Mouse (Mus musculus): ENCODE measurements at regions not wholly inside any gene's neighbourhood (a gene's known extent, or its start where the extent isn't known, plus 50 kb on each side); places are given as distances from the start of the nearest gene placed in this dataset.
A peak's percentile ranks its signal among the peaks of the same experiment; 100 is the strongest.

GRCm38 (mm10) chr4:95105424-95105823, 53.4 kb upstream of the Jun start:
- 0 out of 2 replicates have a peak overlapping the region, but pooled peaks have one; percentile 33 for H3K4me2 ChIP-seq (replicated peaks)
- peak; percentile 42; the same call in 1 of the 2 replicates for ATAC-seq (replicated peaks)
- WGBS = 13% methylated on average over 3 of the region's 3 CpGs
- no peaks in the 10 kb centered on the region for H3K27me3 ChIP-seq
- H3K36me3 ChIP-seq = no peaks in the 10 kb centered on the region
- H3K9me3 ChIP-seq = no peaks in the 10 kb centered on the region
- H3K9ac ChIP-seq (replicated peaks) = no peak overlapping the region
- no peak overlapping the region for H3K27ac ChIP-seq (replicated peaks)
- H3K4me3 ChIP-seq = no peak overlapping the region
- H3K4me1 ChIP-seq = peaks cover 20% of the 10 kb centered on the region

- 23% methylated on average over 16 of the region's 16 CpGs for WGBS
- Histone ChIP-seq H3K36me3 (no peaks in the 10 kb centered on the region), H3K27me3 (no peaks in the 10 kb centered on the region), H3K27ac (replicated peaks) (no peak overlapping the region), H3K9me3 (no peaks in the 10 kb centered on the region), H3K4me3 (peak overlapping the region; percentile 8; the same call in 1 of the 2 replicates), H3K9ac (replicated peaks) (peak overlapping the region; percentile 20), H3K4me1 (peaks cover 20% of the 10 kb centered on the region), H3K4me2 (replicated peaks) (peak overlapping the region; percentile 33)
- ATAC-seq (replicated peaks) = no peak; the same call in 1 of the 2 replicates
Measured at GRCm38 (mm10) chr4:95105926-95106622, 54.1 kb upstream of the Jun start.

GRCm38 (mm10) chr4:95106881-95107665, 55.1 kb upstream of the Jun start:
- H3K4me3 ChIP-seq = no peak overlapping the region
- ATAC-seq (replicated peaks) = no peak
- no peak overlapping the region for H3K4me2 ChIP-seq (replicated peaks)
- H3K27me3 ChIP-seq = no peaks in the 10 kb centered on the region
- peaks cover 20% of the 10 kb centered on the region for H3K4me1 ChIP-seq
- no peak overlapping the region for H3K9ac ChIP-seq (replicated peaks)
- no peak overlapping the region for H3K27ac ChIP-seq (replicated peaks)
- 74% methylated on average over 10 of the region's 10 CpGs for WGBS
- no peaks in the 10 kb centered on the region for H3K36me3 ChIP-seq
- no peaks in the 10 kb centered on the region for H3K9me3 ChIP-seq

- H3K27ac ChIP-seq (replicated peaks) = no peak overlapping the region
- ATAC-seq (replicated peaks) = no peak
- H3K9ac ChIP-seq (replicated peaks) = no peak overlapping the region
- no peaks in the 10 kb centered on the region for H3K27me3 ChIP-seq
- peaks cover 20% of the 10 kb centered on the region for H3K4me1 ChIP-seq
- no peak overlapping the region for H3K4me2 ChIP-seq (replicated peaks)
- H3K36me3 ChIP-seq = no peaks in the 10 kb centered on the region
- WGBS = 37% methylated on average over 6 of the region's 6 CpGs
- no peaks in the 10 kb centered on the region for H3K9me3 ChIP-seq
- no peak overlapping the region for H3K4me3 ChIP-seq
Measured at GRCm38 (mm10) chr4:95108811-95109210, 56.8 kb upstream of the Jun start.

- Histone ChIP-seq H3K27me3 (no peaks in the 10 kb centered on the region), H3K4me3 (no peak overlapping the region), H3K9me3 (no peaks in the 10 kb centered on the region), H3K9ac (replicated peaks) (no peak overlapping the region), H3K27ac (replicated peaks) (no peak overlapping the region), H3K4me1 (peaks cover 15% of the 10 kb centered on the region), H3K36me3 (no peaks in the 10 kb centered on the region), H3K4me2 (replicated peaks) (no peak overlapping the region)
- no peak for ATAC-seq (replicated peaks)
- 92% methylated on average over 8 of the region's 8 CpGs for WGBS
Measured at GRCm38 (mm10) chr4:95110828-95111227, 58.8 kb upstream of the Jun start.

- Histone ChIP-seq H3K4me3 (no peak overlapping the region), H3K27ac (replicated peaks) (no peak overlapping the region), H3K9ac (replicated peaks) (no peak overlapping the region), H3K27me3 (no peaks in the 10 kb centered on the region), H3K36me3 (no peaks in the 10 kb centered on the region), H3K4me2 (replicated peaks) (no peak overlapping the region), H3K9me3 (no peaks in the 10 kb centered on the region), H3K4me1 (0 out of 2 replicates have a peak, but pooled peaks cover 3% of the 10 kb centered on the region)
- WGBS = 42% methylated on average over 5 of the region's 5 CpGs
- ATAC-seq (replicated peaks) = no peak; the same call in 1 of the 2 replicates
Measured at GRCm38 (mm10) chr4:95117158-95117681, 65.2 kb upstream of the Jun start.

GRCm38 (mm10) chr4:95120876-95121275, 68.9 kb upstream of the Jun start:
- no peaks in the 10 kb centered on the region for H3K27me3 ChIP-seq
- ATAC-seq (replicated peaks) = no peak
- H3K9me3 ChIP-seq = no peaks in the 10 kb centered on the region
- H3K4me2 ChIP-seq (replicated peaks) = no peak overlapping the region
- H3K36me3 ChIP-seq = no peaks in the 10 kb centered on the region
- no peak overlapping the region for H3K9ac ChIP-seq (replicated peaks)
- 0 out of 2 replicates have a peak, but pooled peaks cover 3% of the 10 kb centered on the region for H3K4me1 ChIP-seq
- H3K27ac ChIP-seq (replicated peaks) = no peak overlapping the region
- WGBS = 94% methylated on average over 1 of the region's 1 CpGs
- H3K4me3 ChIP-seq = no peak overlapping the region

GRCm38 (mm10) chr4:95125346-95125745, 73.3 kb upstream of the Jun start:
- Histone ChIP-seq H3K4me1 (no peaks in the 10 kb centered on the region), H3K27me3 (no peaks in the 10 kb centered on the region), H3K4me3 (no peak overlapping the region), H3K9me3 (no peaks in the 10 kb centered on the region), H3K4me2 (replicated peaks) (no peak overlapping the region), H3K9ac (replicated peaks) (no peak overlapping the region), H3K36me3 (no peaks in the 10 kb centered on the region), H3K27ac (replicated peaks) (no peak overlapping the region)
- ATAC-seq (replicated peaks) = no peak
- WGBS = 83% methylated on average over 1 of the region's 1 CpGs

GRCm38 (mm10) chr4:95127970-95128369, 75.9 kb upstream of the Jun start:
- Histone ChIP-seq H3K4me1 (no peaks in the 10 kb centered on the region), H3K27me3 (no peaks in the 10 kb centered on the region; the same call in 1 of the 2 replicates), H3K9ac (replicated peaks) (no peak overlapping the region), H3K36me3 (no peaks in the 10 kb centered on the region), H3K9me3 (no peaks in the 10 kb centered on the region), H3K4me3 (no peak overlapping the region), H3K4me2 (replicated peaks) (no peak overlapping the region), H3K27ac (replicated peaks) (no peak overlapping the region)
- WGBS = 89% methylated on average over 2 of the region's 2 CpGs
- ATAC-seq (replicated peaks) = no peak

- Histone ChIP-seq H3K9ac (replicated peaks) (no peak overlapping the region), H3K4me2 (replicated peaks) (no peak overlapping the region), H3K27me3 (no peaks in the 10 kb centered on the region; the same call in 1 of the 2 replicates), H3K4me3 (no peak overlapping the region), H3K27ac (replicated peaks) (no peak overlapping the region), H3K9me3 (no peaks in the 10 kb centered on the region), H3K4me1 (peaks cover 44% of the 10 kb centered on the region), H3K36me3 (no peaks in the 10 kb centered on the region)
- 22% methylated on average over 3 of the region's 3 CpGs for WGBS
- ATAC-seq (replicated peaks) = no peak
Measured at GRCm38 (mm10) chr4:95133815-95134214, 81.8 kb upstream of the Jun start.

GRCm38 (mm10) chr4:95134611-95135010, 82.6 kb upstream of the Jun start:
- H3K4me1 ChIP-seq = peaks cover 45% of the 10 kb centered on the region
- H3K36me3 ChIP-seq = no peaks in the 10 kb centered on the region
- ATAC-seq (replicated peaks) = no peak
- no peak overlapping the region for H3K9ac ChIP-seq (replicated peaks)
- H3K9me3 ChIP-seq = no peaks in the 10 kb centered on the region
- no peak overlapping the region for H3K27ac ChIP-seq (replicated peaks)
- H3K4me2 ChIP-seq (replicated peaks) = no peak overlapping the region
- 2% methylated on average over 5 of the region's 5 CpGs for WGBS
- H3K27me3 ChIP-seq = no peaks in the 10 kb centered on the region; the same call in 1 of the 2 replicates
- H3K4me3 ChIP-seq = no peak overlapping the region

Data from forebrain, embryonic 15.5 days (tissue).